Mouse (Mus musculus) G1E (cell line): ENCODE measurements around the gene Fam20b. TPM values are rescaled to one million over a fixed set of nuclear protein-coding genes. Genes with fewer than 3 reads are reported as not detected.

Experiments
- ATAC-seq: 2 replicates; pipeline ENCODE4 v1.8.0; 2016; ENCODE audit warnings: mild to moderate bottlenecking; ENCODE audit not compliant: insufficient number of reproducible peaks, poor library complexity, low FRiP score, severe bottlenecking; ENCODE audit errors: extremely low read depth
- DNase-seq: peaks from one replicate; pipeline ENCODE4 v3.0.0; 2012; ENCODE audit warnings: low spot score
- H3K27me3 ChIP-seq: 2 replicates; pipeline ENCODE4 v1.6.1; 2012; ENCODE audit warnings: mild to moderate bottlenecking, low read length, inconsistent platforms; ENCODE audit not compliant: insufficient read depth
- H3K36me3 ChIP-seq: replicated peaks from 2 replicates; pipeline ENCODE3; 2012; ENCODE audit warnings: mild to moderate bottlenecking, inconsistent platforms
- H3K4me1 ChIP-seq: 2 replicates; pipeline ENCODE4 v1.6.1; 2012; ENCODE audit warnings: low read depth, low read length, inconsistent platforms, mixed read lengths; ENCODE audit not compliant: insufficient read depth
- H3K4me3 ChIP-seq: 2 replicates; pipeline ENCODE4 v1.5.1; 2012; ENCODE audit warnings: low read depth, mild to moderate bottlenecking, inconsistent platforms, low read length, moderate library complexity, mixed read lengths
- H3K9me3 ChIP-seq: replicated peaks from 2 replicates; pipeline ENCODE4 v1.6.1; 2012; ENCODE audit warnings: inconsistent platforms
- CTCF ChIP-seq: IDR thresholded peaks from 2 replicates; pipeline ENCODE4 v1.5.1; 2012; ENCODE audit warnings: low read depth, low read length, inconsistent platforms, mixed read lengths
- GATA1 ChIP-seq: IDR thresholded peaks from 2 replicates; pipeline ENCODE4 v1.6.1; 2012; ENCODE audit warnings: borderline replicate concordance, low read length, inconsistent platforms, mixed read lengths
- GATA2 ChIP-seq: IDR thresholded peaks from 2 replicates; pipeline ENCODE4 v1.6.1; 2012; ENCODE audit warnings: low read depth, low read length, inconsistent platforms, borderline replicate concordance
- POLR2AphosphoS5 ChIP-seq: IDR thresholded peaks from 2 replicates; pipeline ENCODE4 v1.6.1; 2012; ENCODE audit warnings: low read depth, low read length, inconsistent platforms; ENCODE audit not compliant: insufficient replicate concordance
- TAL1 ChIP-seq: conservative IDR thresholded peaks from 2 replicates; pipeline ENCODE4 v1.6.1; 2012; ENCODE audit warnings: low read depth, low read length, inconsistent platforms, mixed read lengths
- polyA plus RNA-seq: library from polyadenylated mRNA; stranded (reverse); fragments of >175 nt; gene quantifications from 2 replicates; pipeline ENCODE4 v1.2.3, GENCODE M21; 2012
- total RNA-seq, 2 experiments: library from RNA; stranded (forward) in 1 of 2; stranded (reverse) in 1 of 2; fragments of 200-1000 nt in 1 of 2; fragments of >200 nt in 1 of 2; fragmentation: Nextera tagmentation in 1 of 2; gene quantifications; 2 replicates each; pipeline ENCODE4 v1.2.3; 2014 to 2017

Fam20b gene
- total RNA-seq (2014; fragmentation: Nextera tagmentation): 36.1 and 43.3 TPM in 2 replicates
- 90.0 and 93.5 TPM in 2 replicates for total RNA-seq (2017)
- 9.7 and 11.8 TPM in 2 replicates for polyA plus RNA-seq

DNA sequence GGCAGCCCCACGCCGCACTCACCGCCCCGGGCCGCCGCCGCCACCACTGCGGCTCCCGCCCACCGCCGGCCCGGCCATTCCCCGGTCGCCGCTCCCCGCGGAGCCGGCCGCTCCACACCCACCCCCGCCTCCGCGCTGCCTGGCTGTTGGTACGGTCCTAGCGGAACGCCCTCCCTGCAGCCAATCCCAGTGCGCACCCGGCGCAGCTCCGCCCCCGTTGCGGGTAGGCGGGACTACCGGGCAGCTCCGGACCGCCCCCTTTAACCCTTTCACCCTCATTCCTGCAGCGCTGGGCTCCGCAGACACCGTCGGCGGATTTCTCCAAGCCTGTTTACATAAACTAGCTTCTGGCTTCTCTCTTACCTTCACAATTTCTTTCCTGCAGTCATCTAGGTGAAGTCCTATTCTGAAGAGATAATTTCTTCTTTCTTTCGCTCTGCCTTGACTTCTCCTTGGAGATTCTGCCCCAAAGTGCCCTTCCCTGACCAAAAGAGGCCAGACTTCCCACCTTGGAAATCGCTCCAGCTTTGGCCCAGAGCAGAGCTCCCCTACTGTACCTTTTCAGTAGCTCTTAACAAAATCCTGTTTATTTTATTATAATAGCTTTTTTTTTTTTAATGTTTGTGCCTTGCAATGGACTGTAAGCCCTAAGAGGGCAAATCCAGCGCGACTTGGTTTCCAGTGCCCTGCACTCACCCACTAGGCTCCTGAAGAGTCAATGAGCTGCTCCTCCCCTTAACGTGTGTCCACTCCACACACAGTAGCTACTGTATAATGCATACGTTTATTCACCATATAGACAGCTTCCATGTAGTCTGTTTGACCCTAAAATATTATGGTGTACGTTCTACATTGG is at the start of gene Fam20b:
Gene Fam20b (minus strand): TSS at position 137 of the 856 bp plus-strand sequence.
- Histone ChIP-seq H3K4me3 (peak within 1 kb of the TSS; percentile 95), H3K27me3 (peaks cover 6% of the 10 kb centered on the region), H3K4me1 (peaks cover 58% of the 10 kb centered on the region), H3K36me3 (peaks cover 20% of the 10 kb centered on the region), H3K9me3 (no peaks in the 10 kb centered on the region)
- ATAC-seq (peak; percentile 77), DNase-seq (peak; percentile 92)
- TF ChIP-seq POLR2AphosphoS5: no peak
- TF ChIP-seq TAL1: no peak
- TF ChIP-seq GATA1: no peak
- TF ChIP-seq CTCF: no peak
- TF ChIP-seq GATA2: no peak

DNA sequence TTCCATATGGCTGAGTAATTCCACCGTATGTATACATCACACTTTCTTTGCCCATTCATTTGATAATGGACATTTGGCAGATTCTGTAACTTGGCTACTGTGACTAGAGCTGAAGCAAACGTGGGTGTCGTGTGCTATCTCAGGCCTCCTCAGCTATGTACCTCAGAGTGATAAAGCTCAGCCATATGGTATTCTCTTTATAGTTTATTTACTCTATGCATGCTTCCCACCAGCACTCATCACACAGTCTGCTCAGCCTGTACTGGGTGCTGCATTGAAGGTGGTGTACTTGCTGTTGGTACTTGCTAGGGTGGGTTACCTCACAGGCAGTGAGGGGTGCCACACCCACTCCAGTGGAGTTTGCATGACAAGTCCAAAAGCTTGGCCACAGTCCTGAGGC is 46.4 kb upstream of the Fam20b start:
- no peak overlapping the region for H3K4me3 ChIP-seq
- no peaks in the 10 kb centered on the region for H3K36me3 ChIP-seq
- ATAC-seq (no peak), DNase-seq (no peak)
- no peak for TF ChIP-seq CTCF
- TF ChIP-seq GATA2: no peak
- no peak for TF ChIP-seq POLR2AphosphoS5
- no peak for TF ChIP-seq TAL1
- TF ChIP-seq GATA1: no peak
- peaks cover 17% of the 10 kb centered on the region for H3K9me3 ChIP-seq
- H3K27me3 ChIP-seq: peaks cover 28% of the 10 kb centered on the region
- no peaks in the 10 kb centered on the region for H3K4me1 ChIP-seq

DNA sequence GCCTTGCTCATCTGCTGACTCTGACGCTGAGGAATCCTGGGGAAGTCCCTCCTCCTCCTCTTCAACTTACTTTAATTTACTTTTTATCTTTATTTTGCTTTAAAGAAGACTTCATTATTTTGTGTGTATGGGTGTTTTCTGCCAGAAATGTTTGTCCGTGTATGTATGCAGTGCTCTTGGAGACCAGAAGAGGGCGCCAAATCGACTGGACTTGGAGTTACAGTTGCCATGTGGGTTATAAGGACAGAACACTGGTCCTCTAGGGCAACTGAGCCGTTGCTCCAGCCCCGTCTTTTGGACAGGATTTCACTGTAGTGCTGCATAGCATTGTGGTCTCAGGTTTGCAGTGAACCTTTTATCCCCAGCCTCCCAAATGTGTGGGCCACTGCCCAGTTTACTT is 45.7 kb upstream of the Fam20b start:
- no peak for DNase-seq
- Histone ChIP-seq H3K9me3 (peaks cover 17% of the 10 kb centered on the region), H3K4me3 (no peak overlapping the region), H3K36me3 (no peaks in the 10 kb centered on the region), H3K4me1 (no peaks in the 10 kb centered on the region), H3K27me3 (peaks cover 21% of the 10 kb centered on the region)
- ATAC-seq: no peak
- no peak for TF ChIP-seq TAL1
- TF ChIP-seq CTCF: no peak
- no peak for TF ChIP-seq GATA1
- no peak for TF ChIP-seq GATA2
- no peak for TF ChIP-seq POLR2AphosphoS5

DNA sequence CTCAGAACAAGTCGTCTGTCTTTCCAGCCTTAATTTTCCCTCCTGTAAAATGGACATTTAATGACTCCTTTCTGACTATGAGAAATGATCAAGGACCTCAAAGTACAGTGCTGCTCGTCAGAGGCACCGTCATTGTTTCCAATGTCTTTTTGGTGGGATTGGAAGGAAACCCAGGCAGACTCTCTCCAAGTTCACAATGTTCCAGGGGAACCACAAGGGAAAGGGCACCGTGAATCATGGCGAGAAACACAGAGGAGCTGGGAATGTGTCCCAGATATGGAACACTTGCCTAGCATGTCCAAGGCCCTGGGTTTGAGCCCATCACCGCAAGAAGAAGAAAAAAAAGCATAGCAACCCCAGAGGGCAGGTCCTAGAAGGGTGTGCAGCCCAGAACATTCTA is 44.4 kb upstream of the Fam20b start:
- no peaks in the 10 kb centered on the region for H3K36me3 ChIP-seq
- ATAC-seq (no peak), DNase-seq (no peak)
- H3K4me1 ChIP-seq: no peaks in the 10 kb centered on the region
- no peak overlapping the region for H3K4me3 ChIP-seq
- H3K9me3 ChIP-seq: peaks cover 17% of the 10 kb centered on the region
- TF ChIP-seq GATA1 (no peak), CTCF (no peak), GATA2 (no peak), TAL1 (no peak), POLR2AphosphoS5 (no peak)
- peaks cover 22% of the 10 kb centered on the region for H3K27me3 ChIP-seq

DNA sequence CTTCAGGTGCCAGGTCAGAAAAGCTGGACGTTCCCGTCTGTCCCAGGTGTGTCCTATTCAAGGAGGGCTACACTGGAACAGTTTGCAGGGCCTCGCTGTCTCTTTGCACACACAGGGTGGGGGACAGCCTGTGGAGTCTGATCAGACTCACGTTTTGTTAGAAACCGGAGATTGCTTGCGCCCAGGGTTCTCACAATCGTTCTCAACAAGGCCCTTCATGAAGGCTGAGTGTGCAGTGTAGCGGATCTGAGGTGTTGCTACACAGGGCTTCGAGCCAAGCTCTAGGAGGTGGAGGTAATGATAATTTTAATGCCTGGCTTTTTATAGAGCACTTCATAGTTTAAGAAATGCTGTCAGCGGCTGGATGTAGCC is 42.5 kb upstream of the Fam20b start:
- no peaks in the 10 kb centered on the region for H3K4me1 ChIP-seq
- H3K27me3 ChIP-seq: peaks cover 21% of the 10 kb centered on the region
- no peak for DNase-seq

More for the DNA sequence above, 42.5 kb upstream of the Fam20b start:
- TF ChIP-seq POLR2AphosphoS5: no peak
- TF ChIP-seq TAL1: no peak
- no peak for TF ChIP-seq CTCF
- no peak for TF ChIP-seq GATA2
- TF ChIP-seq GATA1: no peak
- H3K36me3 ChIP-seq: no peaks in the 10 kb centered on the region
- no peak for ATAC-seq
- H3K4me3 ChIP-seq: no peak overlapping the region
- H3K9me3 ChIP-seq: peaks cover 6% of the 10 kb centered on the region
